Mouse (Mus musculus) embryonic facial prominence, embryonic 11.5 days (tissue): ENCODE results near the gene Treml1. TPM values are rescaled to one million over a fixed set of nuclear protein-coding genes. Genes with fewer than 3 reads are reported as not detected.
A peak's percentile ranks its signal among the peaks of the same experiment; 100 is the strongest.

ENCODE experiments used
- ATAC-seq: fragments of 200-750 bp; cut with Nextera tagmentation; replicated peaks from 2 replicates; pipeline ENCODE4 v1.8.0; 2017; ENCODE audit warnings: low read depth; ENCODE audit not compliant: insufficient number of reproducible peaks, low FRiP score, low TSS enrichment
- DNase-seq: peaks from one replicate; pipeline ENCODE4 v3.0.0-alpha.2; 2015; ENCODE audit warnings: low spot score
- H3K27ac ChIP-seq: fragments of 300-500 bp; sonication (generic); replicated peaks from 2 replicates; pipeline ENCODE4 v1.5.1; 2014; ENCODE audit warnings: mild to moderate bottlenecking, low read depth, low read length, control low read depth
- H3K27me3 ChIP-seq: fragments of 300-500 bp; sonication (generic); 2 replicates; pipeline ENCODE4 v1.6.1; 2014; ENCODE audit warnings: mild to moderate bottlenecking, low read length, moderate library complexity, mixed read lengths; ENCODE audit not compliant: control insufficient read depth, insufficient read depth
- H3K36me3 ChIP-seq: fragments of 300-500 bp; sonication (generic); replicated peaks from 2 replicates; pipeline ENCODE4 v1.6.1; 2014; ENCODE audit warnings: low read depth, mild to moderate bottlenecking, low read length, moderate library complexity, mixed read lengths; ENCODE audit not compliant: control insufficient read depth, insufficient read depth
- H3K4me1 ChIP-seq: fragments of 300-500 bp; sonication (generic); 2 replicates; pipeline ENCODE4 v1.6.1; 2014; ENCODE audit warnings: low read length, mixed read lengths; ENCODE audit not compliant: control insufficient read depth, insufficient read depth
- H3K4me2 ChIP-seq: fragments of 300-500 bp; sonication (generic); 2 replicates; pipeline ENCODE4 v1.6.1; 2014; ENCODE audit warnings: low read depth, mild to moderate bottlenecking, control low read depth, low read length, moderate library complexity
- H3K4me3 ChIP-seq: fragments of 300-500 bp; sonication (generic); 2 replicates; pipeline ENCODE4 v1.5.1; 2014; ENCODE audit warnings: low read depth, low read length, control low read depth
- H3K9ac ChIP-seq: fragments of 300-500 bp; sonication (generic); replicated peaks from 2 replicates; pipeline ENCODE4 v1.6.1; 2014; ENCODE audit warnings: mild to moderate bottlenecking, control low read depth, low read length
- H3K9me3 ChIP-seq: fragments of 300-500 bp; sonication (generic); replicated peaks from 2 replicates; pipeline ENCODE4 v1.6.1; 2016; ENCODE audit warnings: mild to moderate bottlenecking, low read length, inconsistent platforms, mixed read lengths; ENCODE audit not compliant: control insufficient read depth
- WGBS: fragments of 180-500 bp; shearing (Covaris S2); extraction: QIAGEN DNeasy Blood & Tissue Kit; methylation state at CpG from one replicate; pipeline ENCODE4 v1.1.7; 2014; 5-methylcytosine and 5-hydroxymethylcytosine counted together
- polyA plus RNA-seq: library from polyadenylated mRNA; unstranded; fragments of >200 nt; fragmentation: Nextera tagmentation; extraction: Ambion mirVana; gene quantifications from 2 replicates; pipeline ENCODE4 v1.2.1, GENCODE M21; 2014

Treml1 gene
- polyA plus RNA-seq, 1 experiment from 2014 or later, result 3.0 TPM

DNA sequence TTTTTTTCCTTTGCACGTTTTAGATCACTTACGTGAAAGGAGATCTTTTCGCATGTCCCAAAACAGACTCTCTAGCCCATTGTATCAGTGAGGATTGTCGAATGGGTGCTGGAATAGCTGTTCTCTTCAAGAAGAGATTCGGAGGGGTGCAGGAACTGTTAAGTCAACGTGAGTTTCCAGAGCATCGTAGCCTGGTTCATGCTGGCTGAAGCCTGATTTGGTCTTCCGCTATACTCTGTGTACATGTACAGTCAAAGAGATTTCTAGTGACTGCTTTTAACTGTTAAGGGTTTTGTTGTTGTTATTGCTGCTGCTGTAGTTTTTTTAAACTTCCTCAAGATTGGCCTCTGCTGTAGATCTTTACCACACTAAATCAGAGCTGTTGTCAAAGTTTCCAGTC is 51.5 kb downstream of the Treml1 start:
- Histone ChIP-seq H3K9me3 (no peaks in the 10 kb centered on the region), H3K4me1 (no peaks in the 10 kb centered on the region), H3K4me3 (peak overlapping the region; percentile 36), H3K4me2 (peak overlapping the region; percentile 55), H3K36me3 (no peaks in the 10 kb centered on the region), H3K27ac (peak overlapping the region; percentile 83), H3K27me3 (no peaks in the 10 kb centered on the region), H3K9ac (peak overlapping the region; percentile 67)
- DNase-seq (no peak), ATAC-seq (no peak)
- WGBS, result 62% methylated on average over 8 of the region's 8 CpGs

DNA sequence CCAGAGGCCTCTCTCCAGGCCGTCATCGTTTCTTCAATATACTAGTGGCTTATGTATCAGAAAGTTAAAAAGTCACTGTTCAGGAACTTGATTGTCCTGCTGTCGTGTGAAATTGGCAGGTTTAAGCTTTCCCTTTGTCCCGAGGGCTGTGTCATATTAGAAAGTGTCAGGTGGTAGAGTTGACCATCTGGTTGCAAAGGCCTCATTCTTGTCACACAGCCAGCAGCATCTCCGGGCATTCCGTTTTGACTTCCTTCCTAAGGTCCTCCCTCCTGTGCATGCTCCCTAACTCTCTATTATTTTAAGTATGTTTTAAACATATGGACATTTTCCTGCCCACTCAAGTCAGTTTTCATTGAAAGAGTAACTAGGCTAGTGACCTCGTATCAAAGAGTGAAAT is 56.3 kb downstream of the Treml1 start:
- Histone ChIP-seq H3K27ac (no peak overlapping the region), H3K4me2 (no peak overlapping the region), H3K9me3 (no peaks in the 10 kb centered on the region), H3K4me3 (no peak overlapping the region), H3K27me3 (no peaks in the 10 kb centered on the region), H3K36me3 (no peaks in the 10 kb centered on the region), H3K4me1 (no peaks in the 10 kb centered on the region), H3K9ac (no peak overlapping the region)
- ATAC-seq (no peak), DNase-seq (no peak)
- WGBS, result 84% methylated on average over 7 of the region's 7 CpGs

Other genes with a start within 250 kb of the Treml1 start
- gene 9830107B12Rik, start 213.6 kb upstream of the Treml1 start, polyA plus RNA-seq, result not detected in 2 replicates
- gene A530064D06Rik, start 192.6 kb upstream of the Treml1 start, polyA plus RNA-seq, result 0.24 TPM in 1 of 2 replicates, not detected in the other
- gene Trem1, start 127.1 kb upstream of the Treml1 start, polyA plus RNA-seq, result 0.07 and 0.11 TPM in 2 replicates
- gene Trem3, start 112.1 kb upstream of the Treml1 start, polyA plus RNA-seq, result 0.21 TPM in 1 of 2 replicates, not detected in the other
- gene Treml4, start 95.6 kb upstream of the Treml1 start, polyA plus RNA-seq, result not detected in 2 replicates
- 0.10 and 0.15 TPM in 2 replicates for gene Treml2, start 60.4 kb upstream of the Treml1 start, polyA plus RNA-seq
- not detected in 2 replicates for gene B430306N03Rik, start 43.8 kb upstream of the Treml1 start, polyA plus RNA-seq
- 1.9 and 2.6 TPM in 2 replicates for gene Trem2, start 13.5 kb upstream of the Treml1 start, polyA plus RNA-seq
- 23.0 and 26.5 TPM in 2 replicates for gene Nfya, start 50.0 kb downstream of the Treml1 start, polyA plus RNA-seq
- 76.5 and 79.7 TPM in 2 replicates for gene Oard1, start 50.1 kb downstream of the Treml1 start, polyA plus RNA-seq
- gene Apobec2, start 73.0 kb downstream of the Treml1 start, polyA plus RNA-seq, result 1.2 and 2.0 TPM in 2 replicates
- gene Tspo2, start 91.6 kb downstream of the Treml1 start, polyA plus RNA-seq, result 0.28 and 0.52 TPM in 2 replicates
- 0.26 and 0.34 TPM in 2 replicates for gene Unc5cl, start 95.0 kb downstream of the Treml1 start, polyA plus RNA-seq